Mouse (Mus musculus): ENCODE measurements around the gene Gtse1.
A peak's percentile ranks its signal among the peaks of the same experiment; 100 is the strongest.

Gtse1 gene

DNA sequence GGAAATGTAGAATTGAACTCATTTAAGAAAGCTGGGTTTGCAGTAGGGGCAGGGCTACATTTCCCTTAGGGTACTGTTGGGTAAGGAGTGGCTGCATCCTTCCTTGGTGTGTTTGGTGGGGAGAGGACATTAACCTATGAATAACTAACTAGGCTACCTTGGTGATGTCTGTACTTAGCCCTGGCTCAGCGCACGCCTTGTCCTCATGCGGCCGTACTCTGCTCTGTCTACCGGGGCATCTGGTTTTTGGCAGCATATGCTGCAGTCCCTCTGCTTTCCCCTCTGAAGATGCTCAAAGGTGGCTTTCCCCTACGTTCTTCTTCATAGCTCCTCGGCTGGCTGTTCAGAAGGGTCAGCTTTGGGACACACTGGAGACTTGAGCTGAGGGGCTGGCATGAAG is 17.8 kb downstream of the Gtse1 start:
- no peak for DNase-seq (ENCODE audit: low spot score)

DNA sequence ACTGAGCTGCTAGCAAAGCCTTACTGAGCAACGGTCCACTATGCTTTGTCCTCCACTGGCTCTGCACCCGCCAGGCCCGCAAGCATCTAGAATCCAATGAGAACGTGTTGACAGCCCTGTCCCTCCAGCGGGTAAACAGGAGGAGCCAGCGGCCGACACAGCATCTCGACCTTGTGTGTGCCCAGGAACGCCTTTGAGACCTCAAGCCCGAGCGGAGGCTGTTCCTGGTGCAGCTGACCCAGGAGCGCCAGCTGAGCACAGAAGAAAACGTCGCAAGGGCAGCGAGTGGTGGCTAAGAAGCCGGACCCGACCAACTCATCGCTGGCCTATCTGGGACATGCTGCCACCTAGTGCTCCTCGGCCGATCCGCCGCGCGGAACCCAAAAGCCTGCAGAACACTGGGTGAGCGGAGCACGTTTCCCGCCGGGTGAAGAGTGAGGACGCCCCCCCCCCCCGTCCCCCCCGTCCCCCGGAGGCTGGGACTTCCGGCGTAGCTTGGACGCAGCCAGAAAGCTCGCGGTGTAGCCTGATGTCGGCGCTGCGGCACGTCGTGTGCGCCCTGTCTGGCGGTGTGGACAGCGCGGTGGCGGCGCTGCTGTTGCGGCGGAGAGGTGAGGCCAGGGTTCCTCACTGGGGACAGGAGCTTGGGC is 19.4 kb downstream of the Gtse1 start, which contains the start of gene Trmu:
Gene Trmu (plus strand): TSS at position 465 of the 650 bp plus-strand sequence.
- peak; percentile 88 for DNase-seq (ENCODE audit: low spot score)

- DNase-seq (ENCODE audit: low spot score), result no peak
Measured at GRCm38 (mm10) chr15:85879498-85879895, 20.0 kb downstream of the Gtse1 start.

DNA sequence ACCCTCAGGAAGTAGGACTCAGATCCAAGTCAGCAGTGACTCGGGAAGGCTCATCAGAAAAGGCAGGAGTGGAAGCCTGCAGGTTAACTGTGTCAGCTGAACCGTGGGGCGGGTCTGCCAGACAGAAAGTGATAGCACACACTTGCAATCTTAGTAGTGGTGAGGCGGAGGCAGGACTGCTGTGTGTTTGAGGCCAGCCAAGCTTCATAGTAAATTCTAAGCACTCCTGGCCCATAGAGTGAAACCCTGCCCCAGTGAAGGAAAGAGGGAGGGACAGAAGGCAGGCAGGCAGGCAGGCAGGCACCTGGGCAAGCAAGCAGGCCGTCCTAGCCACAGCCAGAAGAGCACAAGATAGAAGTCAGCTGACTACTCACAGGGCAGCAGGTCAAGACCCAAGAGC is 26.1 kb downstream of the Gtse1 start:
- DNase-seq (ENCODE audit: low spot score), result no peak

DNA sequence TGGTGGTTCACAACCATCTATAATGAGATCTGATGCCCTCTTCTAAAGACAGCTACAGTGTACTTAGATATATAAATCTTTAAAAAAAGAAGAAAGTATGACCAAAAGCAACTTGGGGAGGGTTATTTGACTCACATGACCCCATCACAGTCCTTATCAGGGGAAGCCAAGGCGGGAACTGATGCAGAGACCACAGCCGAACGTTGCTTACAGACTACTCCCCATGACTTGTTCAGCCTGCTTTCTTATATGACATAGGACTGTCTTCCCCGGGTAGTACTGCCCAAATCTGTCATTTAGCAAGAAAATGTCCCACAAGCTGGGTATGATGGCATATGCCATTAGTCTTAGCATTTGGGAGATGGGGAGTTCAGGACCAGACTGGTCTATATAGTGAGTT is 29.7 kb downstream of the Gtse1 start:
- DNase-seq (ENCODE audit: low spot score), result no peak

DNA sequence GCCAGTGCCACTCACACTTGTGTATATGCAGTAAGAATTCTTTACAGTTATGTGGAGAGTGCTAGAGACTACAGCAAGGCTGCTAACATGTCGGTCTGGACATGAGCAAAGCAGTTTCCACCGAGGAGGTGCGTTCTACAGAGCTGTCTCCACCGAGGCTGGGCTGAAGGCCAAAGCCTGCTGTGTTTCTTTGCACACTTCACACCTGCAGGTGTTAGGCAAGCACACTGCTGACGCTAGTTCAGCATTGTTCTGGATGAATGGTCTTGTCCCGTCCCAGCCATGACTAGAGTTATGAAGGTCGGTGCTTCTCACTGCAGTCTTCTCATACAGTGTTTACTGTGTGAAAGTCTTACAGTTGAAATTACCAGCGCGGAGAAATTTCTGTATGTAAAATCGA is 32.4 kb downstream of the Gtse1 start:
- DNase-seq (ENCODE audit: low spot score), result no peak

DNA sequence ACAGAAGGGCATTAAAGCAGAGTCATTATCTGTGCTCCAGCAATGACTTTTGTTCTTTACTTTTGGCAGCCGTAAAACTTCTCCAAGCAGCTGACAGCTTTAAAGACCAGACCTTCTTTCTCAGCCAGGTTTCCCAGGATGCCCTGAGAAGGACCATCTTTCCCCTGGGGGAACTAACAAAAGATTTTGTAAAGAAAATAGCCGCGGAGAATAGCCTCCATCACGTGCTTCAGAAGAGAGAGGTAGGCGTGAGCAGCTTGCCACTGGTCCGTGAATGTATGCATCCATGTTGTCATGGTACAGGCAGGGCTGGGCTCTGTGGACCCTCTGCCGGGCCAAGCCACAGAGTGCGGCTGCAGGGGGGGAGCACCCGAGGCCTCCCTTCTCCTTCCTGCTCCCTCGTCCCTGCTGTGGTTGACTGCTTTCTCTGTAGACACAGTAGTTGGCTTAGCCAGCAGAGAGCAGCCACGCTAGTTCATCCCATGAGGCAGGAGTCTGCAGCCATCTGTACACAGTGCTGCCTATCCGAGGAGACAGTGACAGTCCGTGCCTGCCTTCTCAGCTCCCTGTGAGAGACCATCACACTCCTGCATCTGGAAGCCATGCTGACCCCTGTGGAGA is 33.1 kb downstream of the Gtse1 start:
- no peak for DNase-seq (ENCODE audit: low spot score)

DNA sequence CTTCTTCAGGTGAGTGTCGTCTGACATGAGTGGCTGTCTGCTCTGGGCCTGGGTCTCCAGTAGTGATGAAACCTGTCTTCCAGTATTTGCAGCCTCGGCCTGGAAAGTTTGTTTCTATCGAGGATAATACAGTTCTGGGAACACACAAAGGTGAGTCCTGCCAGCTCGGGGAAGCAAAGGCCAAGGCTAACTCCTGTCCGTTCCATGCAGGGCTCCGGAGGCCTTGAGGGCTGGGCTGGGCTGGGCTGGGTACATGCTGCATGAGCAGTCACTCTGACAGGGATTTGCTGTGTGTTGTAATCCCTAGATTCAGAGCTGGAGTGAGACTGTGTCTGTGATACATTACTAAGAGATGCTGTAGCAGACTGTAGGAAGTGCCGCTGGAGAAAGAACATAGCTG is 34.3 kb downstream of the Gtse1 start:
- no peak for DNase-seq (ENCODE audit: low spot score)

DNA sequence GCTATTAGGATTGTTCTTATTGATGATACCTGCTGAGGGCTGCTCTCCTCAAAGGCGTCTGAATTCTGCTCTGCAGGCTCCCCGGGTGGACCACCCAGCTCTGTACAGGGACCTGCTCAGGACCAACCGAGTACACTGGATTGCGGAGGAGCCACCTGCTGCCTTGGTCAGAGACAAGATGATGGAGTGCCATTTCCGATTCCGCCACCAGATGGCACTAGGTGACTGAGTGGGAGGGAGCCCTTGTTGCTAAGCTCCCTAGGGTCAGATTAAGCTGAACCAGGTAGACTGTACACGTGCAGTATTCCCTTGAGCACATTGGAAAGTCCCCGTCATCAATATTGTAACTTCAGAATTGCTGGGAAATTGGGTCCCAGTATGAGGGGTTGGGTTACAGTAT is 36.7 kb downstream of the Gtse1 start:
- no peak for DNase-seq (ENCODE audit: low spot score)

DNA sequence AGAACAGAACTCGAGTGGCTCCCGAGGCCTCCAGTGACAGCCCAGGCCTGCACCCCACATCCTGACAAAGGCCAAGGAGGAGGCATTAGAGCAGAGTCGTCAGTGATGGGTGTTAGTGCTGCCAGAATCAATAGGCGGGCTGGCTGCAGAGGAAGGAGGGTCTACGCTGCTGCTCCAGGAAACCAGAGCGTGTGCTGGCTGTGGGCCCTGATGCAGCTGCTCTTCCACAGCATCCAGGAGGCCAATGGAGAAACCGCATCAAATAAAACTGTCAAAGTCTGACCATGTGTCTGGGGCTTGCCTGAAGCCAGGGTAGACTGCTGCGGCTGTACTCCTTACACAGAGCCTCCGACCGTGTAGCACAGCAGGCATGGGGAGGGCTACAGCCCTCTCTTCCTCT is 37.6 kb downstream of the Gtse1 start:
- no peak for DNase-seq (ENCODE audit: low spot score)

- no peak for DNase-seq (ENCODE audit: low spot score)
Measured at GRCm38 (mm10) chr15:85899396-85899795, 39.9 kb downstream of the Gtse1 start.

DNA sequence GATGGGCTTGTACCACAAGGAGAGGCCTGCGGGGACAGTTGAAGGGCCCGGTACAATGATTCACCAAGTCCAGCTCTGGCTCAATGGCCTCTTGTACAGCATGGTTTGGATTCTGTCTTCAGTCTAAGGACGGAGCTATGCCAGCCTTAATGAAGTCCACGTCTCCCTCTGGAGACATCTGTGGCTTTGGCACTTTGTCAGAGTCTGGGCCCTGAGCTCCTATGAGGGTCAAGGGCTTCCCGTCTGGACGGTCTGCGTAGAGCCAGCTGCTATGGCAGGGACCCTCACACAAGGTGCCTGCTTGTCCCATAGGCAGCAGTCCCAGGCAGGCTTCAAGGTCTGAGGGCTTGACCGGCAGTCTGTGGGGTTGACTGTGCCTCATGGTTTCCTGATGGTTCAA is 40.8 kb downstream of the Gtse1 start:
- no peak for DNase-seq (ENCODE audit: low spot score)

DNA sequence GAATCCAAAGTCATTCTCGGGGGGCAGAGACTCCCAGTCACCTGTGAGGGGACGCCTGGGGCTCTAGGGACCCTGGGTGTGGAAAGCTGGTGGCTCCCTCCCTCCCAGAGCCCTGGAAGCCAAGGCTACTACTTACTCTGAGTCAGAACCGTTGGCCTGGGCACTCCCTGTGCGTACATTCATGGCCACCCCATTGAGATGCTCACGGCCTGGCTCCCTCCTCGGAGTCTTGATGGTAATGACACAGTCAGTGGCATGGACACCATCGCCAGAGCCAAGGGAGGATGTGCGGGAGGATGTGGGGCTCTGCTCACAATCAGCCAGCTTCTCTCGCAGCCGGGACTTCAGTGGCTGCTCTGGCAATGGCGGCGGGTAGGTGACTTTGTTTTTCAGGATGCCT is 41.3 kb downstream of the Gtse1 start:
- DNase-seq (ENCODE audit: low spot score), result no peak

GRCm38 (mm10) chr15:85902505-85902904 is 43.0 kb downstream of the Gtse1 start:
- no peak for DNase-seq (ENCODE audit: low spot score)

GRCm38 (mm10) chr15:85903826-85904225 is 44.3 kb downstream of the Gtse1 start:
- no peak for DNase-seq (ENCODE audit: low spot score)

DNA sequence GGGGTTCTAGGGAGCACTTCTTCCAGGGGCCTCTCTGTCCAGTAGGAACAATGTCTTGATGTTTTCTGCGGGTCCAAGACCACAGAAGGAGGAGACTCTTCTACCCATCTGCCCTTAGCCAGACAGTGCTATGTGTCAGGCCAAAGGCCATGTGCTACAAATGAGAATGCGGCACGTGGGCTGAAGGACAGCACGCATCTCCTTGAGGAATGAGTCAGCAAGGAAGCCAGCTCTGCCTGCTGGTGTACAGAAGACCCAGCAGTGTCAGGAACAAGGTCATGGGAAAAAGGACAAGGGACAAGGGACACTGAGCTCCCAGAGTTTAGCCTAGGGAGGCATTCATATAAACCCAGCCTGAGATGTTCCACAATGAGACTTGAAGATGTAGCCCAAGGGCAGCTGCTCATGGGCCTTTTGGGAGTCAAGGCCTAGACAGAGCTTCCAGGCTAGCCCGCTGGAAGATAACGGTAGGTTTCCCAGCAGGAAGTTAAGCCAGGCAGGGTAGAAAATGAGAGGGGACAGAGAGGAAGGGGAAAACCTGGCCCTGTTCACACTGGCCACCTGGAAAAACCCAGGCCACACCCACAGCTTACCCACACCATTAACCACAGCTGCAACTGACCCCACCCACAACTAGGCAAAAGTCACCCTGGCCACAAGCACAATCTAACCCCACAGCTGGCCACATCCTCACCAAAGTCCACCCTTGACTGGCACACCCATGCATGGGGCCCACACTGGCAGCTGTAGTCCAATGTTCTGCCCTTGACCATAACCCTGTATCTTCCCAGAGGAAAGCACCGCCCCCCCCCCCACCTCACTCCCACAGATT is 49.3 kb downstream of the Gtse1 start:
- no peak for DNase-seq (ENCODE audit: low spot score)

GRCm38 (mm10) chr15:85909492-85909829 is 49.9 kb downstream of the Gtse1 start:
- DNase-seq (ENCODE audit: low spot score), result no peak

DNA sequence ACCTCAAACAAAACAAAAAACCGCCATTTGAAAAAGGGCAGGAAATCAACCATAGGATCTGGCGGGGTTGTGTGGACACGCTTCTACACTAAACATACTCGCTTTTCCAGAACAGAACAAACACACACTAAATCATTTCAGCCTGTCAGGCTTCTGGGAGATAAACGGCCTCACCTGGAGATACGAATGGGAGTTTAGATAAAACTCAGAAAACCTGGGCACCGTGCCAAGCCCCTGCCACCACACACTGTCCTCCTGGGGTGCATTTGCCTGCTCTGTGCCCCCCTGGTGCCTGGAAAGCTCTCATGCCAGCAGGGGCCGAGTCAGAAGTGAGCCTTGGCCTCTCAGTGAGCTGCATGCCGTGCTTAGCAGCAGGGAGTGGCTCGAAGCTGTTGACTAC is 50.4 kb downstream of the Gtse1 start:
- DNase-seq (ENCODE audit: low spot score), result peak; percentile 45

DNA sequence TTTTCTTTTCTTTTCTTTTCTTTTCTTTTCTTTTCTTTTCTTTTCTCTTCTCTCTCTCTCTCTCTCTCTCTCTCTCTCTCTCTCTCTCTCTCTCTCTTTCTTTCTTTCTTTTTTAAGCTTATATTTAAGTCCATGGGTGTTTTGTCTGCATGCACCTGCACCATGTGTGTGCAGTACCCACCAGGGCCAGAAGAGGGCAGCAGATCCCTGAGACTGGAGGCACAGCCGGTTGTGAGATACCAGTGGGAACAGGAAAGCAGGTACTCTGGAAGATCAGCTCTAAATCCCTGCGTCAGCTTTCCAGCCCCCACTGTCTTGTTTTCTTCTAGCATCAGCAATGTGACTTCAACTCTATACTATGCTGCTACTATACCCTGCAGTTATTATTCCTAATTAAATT is 54.1 kb downstream of the Gtse1 start:
- no peak for DNase-seq (ENCODE audit: low spot score)

GRCm38 (mm10) chr15:85919191-85919891 is 59.8 kb downstream of the Gtse1 start:
- DNase-seq (ENCODE audit: low spot score), result no peak

DNA sequence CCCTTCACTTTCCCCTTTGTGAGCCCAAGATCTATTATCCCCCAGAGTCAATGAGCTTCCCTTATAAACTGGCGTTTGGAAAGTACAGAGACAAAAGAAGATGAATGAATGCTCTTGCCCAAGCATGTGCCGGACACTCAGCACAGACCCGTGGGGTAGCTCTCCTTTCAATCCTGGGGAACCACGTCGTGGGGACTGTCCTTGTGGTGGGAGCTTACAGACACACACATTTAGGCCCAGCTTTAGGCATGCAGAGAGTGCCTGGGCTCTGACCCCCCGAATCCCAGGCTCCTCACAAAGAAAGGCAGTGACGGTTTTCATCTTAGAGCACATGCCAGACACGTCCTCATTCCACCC is 60.3 kb downstream of the Gtse1 start:
- DNase-seq (ENCODE audit: low spot score), result no peak

GRCm38 (mm10) chr15:85921855-85922254 is 62.3 kb downstream of the Gtse1 start:
- DNase-seq (ENCODE audit: low spot score), result no peak

Data from ovary, adult 18-20 months (tissue).